Mouse (Mus musculus) MN1 (cell line): ENCODE measurements around the gene B4galt5.
"Not testable (repeated sequence)": the region's sequence is repeated elsewhere in the genome, so short reads cannot be mapped to it uniquely, and the experiment has no call there.

Experiments
- DNase-seq: peaks from one replicate; pipeline ENCODE4 v3.0.0-alpha.2; 2016; ENCODE audit warnings: low spot score

The B4galt5 gene

GRCm38 (mm10) chr2:167348376-167349282 lies at the start of gene B4galt5:
B4galt5 (minus strand) TSS chr2:167349183.
- DNase-seq: peak; percentile 59

- DNase-seq: not testable (repeated sequence)
These were observed 47.4 kb upstream of the B4galt5 start for GRCm38 (mm10) chr2:167396420-167396819.

DNA sequence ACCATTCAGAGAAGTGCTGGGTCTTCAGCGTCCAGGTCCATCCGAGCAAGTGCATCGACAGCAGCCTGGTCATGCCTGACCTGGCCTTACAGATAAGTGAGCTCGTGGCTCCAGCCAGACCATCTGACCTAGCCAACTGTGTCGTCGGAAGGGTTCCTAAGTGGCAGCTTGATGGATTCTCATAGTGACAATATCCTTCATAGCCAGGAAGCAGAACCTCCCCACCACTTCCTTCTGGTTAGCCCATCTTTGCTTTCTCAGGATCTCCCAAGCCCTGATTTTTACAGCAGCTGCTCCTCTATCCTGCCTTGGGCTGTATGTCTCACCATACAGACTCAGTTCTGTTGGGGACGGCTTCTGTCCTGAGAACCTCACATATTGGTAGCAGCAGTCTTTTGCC lies 45.4 kb upstream of the B4galt5 start:
- DNase-seq: no peak

DNA sequence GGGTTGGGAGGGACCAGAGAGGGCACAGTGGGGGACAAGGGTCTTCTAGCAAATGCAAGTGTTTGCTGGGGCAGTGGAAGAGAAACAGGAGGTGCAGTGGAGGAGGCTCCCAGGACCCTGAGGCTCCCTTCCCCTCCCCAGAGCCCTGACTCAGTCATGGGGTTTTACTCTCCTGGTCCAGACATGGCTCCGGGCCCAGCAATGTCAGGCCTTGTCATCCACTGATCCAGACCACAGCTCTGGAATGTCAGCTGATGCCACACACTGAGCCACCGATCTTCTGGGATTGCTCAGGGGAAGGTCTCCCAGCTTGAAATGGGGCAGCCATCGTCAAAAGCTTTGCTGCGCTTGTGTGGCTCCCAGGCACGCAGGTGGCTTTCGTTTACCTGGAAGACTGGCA lies 38.0 kb upstream of the B4galt5 start:
- peak; percentile 22 for DNase-seq

- no peak for DNase-seq
These were observed 37.5 kb upstream of the B4galt5 start for GRCm38 (mm10) chr2:167386456-167386855.

DNA sequence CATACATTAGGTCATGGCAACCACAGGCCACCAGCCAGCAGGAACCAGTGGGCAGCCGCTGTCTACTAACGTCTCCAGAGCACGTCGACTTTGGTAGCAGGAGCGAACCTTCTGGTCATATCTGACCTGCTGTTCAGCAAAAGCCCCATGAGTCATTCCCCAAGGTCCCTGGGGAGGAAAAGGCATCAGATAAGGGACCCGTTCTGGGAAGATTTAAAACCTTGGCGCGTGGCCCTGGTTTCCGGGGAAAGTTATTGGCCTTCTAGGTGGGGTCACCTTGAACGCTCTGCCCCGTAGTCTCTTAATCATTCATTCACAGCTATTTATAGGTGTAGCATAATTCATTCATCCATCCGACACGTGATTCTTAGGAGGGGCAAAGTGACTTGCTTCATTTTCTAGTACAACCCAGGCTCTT lies 34.7 kb upstream of the B4galt5 start:
- DNase-seq: peak; percentile 96

- no peak for DNase-seq
These were observed 33.4 kb upstream of the B4galt5 start for GRCm38 (mm10) chr2:167382389-167382788.

GRCm38 (mm10) chr2:167381596-167381995 lies 32.6 kb upstream of the B4galt5 start:
- DNase-seq: no peak

- no peak for DNase-seq
These were observed 31.8 kb upstream of the B4galt5 start for GRCm38 (mm10) chr2:167380615-167381285.

- no peak for DNase-seq
These were observed 30.0 kb upstream of the B4galt5 start for GRCm38 (mm10) chr2:167378972-167379371.

- no peak for DNase-seq
These were observed 28.7 kb upstream of the B4galt5 start for GRCm38 (mm10) chr2:167377697-167378096.

DNA sequence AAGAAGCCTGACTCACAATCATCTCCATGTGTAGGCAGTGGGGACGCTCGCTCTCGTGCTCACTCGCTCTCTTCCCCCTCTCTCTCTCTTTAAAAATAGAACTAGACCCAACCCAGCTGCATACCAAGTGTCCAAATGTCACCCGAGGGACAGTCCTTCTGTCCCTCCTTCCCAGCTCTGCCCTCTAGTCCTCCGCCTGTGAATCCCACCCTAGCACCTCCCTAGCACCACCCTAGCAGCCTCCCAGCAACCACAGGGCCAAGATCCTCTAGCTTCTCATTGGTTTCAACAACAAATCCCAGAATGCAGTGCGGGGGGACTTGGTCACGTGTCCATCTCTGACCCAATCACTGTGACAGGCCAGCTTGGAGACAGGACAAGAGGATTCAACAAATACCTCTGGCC lies 27.2 kb upstream of the B4galt5 start:
- DNase-seq: no peak

DNA sequence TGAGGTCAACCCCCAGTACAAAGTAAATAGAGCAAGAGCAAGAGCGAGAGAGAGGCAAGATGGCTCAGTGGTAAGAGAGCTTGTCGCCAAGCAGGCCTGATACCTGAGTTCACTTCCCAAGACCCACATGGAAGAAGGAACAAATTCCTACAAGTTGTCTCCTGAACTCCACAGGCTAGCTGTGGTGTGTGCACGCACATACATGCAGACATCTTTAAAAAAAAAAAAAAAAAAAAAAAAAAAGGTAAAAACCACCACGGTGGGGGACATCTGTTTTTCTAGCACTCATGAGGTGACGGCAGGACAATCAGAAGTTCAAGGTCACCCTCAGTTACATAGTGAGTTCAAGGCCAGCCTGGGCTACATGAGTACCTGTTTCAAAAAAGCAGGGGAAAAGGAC lies 26.7 kb upstream of the B4galt5 start:
- DNase-seq: no peak

DNA sequence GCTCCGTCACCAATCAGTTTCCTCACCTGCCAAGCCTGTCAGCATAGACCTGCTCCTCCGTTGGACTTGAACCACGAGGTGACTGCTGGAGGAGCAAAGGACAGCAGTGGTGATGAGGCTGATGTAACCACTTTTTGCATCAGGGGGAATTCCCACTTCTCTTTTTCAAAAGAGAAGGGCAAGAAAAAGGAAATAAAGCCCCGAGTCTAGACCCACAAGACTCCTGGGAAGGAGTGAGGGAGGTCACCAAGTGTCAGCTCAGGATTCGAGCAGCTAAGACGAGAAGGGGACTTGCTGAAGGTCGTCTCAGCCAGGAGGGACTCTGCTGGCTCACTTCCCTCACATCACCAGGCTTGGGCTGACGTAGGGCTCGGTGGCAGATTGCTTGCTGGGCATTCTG lies 26.2 kb upstream of the B4galt5 start:
- no peak for DNase-seq

GRCm38 (mm10) chr2:167374191-167374805 lies 25.3 kb upstream of the B4galt5 start:
- no peak for DNase-seq

GRCm38 (mm10) chr2:167373266-167373665 lies 24.3 kb upstream of the B4galt5 start:
- peak; percentile 95 for DNase-seq

DNA sequence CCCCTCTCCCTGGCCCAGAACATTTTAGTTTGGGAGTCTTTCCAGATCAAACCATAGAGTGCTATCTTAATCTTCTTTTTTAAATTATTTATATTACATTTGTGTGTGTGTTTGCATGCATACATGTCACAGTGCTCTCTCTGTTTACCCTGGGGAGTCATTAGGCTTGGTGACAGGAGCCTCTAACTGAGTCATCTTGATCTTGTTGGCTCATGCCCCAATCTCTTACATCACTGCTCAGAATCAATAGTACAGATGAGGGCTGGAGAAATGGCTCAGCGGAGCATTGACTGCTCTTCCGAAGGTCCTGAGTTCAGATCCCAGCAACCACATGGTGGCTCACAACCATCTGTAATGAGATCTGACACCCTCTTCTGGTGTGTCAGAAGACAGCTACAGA lies 22.5 kb upstream of the B4galt5 start:
- no peak for DNase-seq

DNA sequence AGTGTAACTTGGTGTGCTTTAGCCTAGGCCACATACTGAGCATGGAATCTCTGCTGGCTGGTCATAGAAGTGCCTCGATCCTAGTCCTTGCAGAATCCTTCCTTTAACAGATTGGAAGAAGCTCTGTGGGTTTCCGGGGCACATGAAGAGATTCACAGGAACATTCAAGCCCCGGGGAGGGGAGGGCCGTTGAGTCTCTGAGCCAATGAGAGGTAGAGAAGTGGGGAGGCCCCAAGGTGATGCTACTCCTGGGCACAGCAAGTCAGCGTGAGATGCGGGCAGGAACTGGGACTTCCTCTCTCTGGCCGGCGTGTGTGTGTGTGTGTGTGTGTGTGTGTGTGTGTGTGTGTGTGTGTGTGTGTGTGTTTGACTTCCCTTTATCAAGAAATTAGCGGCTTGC lies 19.3 kb upstream of the B4galt5 start:
- peak; percentile 49 for DNase-seq

DNA sequence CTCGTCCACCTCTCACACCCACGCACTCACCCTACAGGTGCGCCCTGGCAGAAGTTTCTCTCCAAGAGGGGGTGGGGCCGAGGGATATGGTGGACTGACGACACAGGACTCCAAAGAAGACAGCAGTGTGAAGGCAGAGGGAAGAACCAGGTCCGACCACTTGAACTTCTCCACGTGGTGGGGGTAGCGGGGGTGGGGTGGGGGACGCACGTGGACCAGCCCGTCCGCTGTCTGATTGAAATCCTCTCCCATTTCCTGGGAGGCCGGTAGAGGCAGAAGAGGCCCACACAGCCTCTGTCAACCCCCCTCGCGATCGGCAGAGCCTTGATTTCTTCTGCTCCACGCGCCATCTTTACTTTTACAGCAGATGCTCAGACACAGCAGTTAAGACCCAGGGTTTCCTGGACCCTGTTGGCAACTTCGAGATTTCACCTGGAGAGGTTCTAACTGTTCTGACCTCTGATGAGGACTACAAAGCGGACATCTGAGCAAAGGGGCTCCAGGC lies 18.8 kb upstream of the B4galt5 start:
- DNase-seq: peak; percentile 49

GRCm38 (mm10) chr2:167367325-167367724 lies 18.3 kb upstream of the B4galt5 start:
- peak; percentile 49 for DNase-seq

- DNase-seq: no peak
These were observed 16.1 kb upstream of the B4galt5 start for GRCm38 (mm10) chr2:167365063-167365462.

DNA sequence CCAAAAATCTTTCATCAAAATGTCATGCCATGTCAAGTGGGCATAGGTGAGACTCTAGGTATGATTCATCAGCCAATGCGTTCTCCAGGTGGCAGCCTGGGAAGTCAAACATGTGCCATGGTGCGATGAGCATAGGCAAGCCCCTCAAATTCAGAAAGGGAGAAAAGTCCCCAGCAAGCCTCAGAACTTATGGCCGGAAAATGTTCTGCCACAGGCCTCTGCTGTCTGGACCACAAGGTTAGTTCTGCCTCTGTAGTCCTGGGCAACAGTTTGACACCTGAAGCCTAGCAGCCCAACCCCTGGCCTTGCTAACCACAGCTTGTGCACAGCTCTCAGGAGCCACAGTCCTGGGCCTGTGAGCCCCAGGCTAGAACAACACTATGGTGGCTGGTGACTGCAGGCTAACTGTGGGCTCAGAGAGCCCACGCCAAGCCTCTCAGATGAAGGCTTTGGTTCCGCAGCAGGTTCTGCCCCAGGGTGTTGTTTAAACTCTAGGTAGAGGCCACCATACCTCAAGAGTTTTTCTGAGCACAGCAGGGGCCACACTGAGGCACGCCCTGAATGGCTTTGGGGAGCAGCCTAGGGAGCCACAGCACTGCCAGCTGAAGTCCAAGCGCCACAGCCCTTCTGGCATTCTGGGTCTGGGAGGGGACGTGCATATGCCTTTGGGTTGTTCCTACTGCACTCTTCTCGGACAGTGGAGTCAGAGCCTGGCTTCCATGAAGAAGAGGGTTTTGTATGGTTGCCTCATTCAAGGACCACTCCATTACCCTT lies 14.5 kb upstream of the B4galt5 start:
- DNase-seq: no peak
